Comparison of ENCODE assay signal across 23 mouse cellular contexts in the genomic region with DNA sequence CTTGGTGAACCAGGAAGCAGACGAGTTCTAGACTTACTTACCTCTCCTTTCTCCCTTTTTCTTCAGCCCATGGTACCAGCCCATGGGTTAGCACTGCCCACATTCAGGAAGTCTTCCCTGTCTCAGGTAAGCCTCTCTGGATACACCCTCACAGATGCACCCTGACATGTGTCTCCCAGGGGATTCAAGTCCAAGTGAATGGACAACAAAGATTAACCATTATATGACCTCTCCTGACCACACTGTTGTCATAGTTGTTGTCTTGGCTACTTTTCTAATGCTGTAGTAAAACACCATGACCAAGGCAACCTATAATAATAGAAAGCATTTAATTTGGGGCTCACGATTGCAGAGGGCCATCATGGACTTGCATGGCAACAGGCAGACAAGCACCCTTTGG.
"Had no signal": no experiment of that assay in that cellular context is flagged by ENCODE, and none has a peak within 500 bp of the region (broad histone marks: within the 10 kb centered on the region; RNA-seq: fewer than 3 reads in every experiment).

No protein-coding gene starts in this region.

- H3K9me3 ChIP-seq: heart, embryonic 10.5 days; intestine, embryonic 15.5 days; kidney, embryonic 15.5 days; limb, embryonic 10.5 days; limb, embryonic 12.5 days; liver, embryonic 13.5 days; liver, embryonic 15.5 days had no signal

- H3K27ac ChIP-seq: gastrocnemius, adult 2 months; heart, embryonic 10.5 days; intestine, embryonic 15.5 days; kidney, embryonic 15.5 days; kidney, postnatal 0 days; layer of hippocampus, adult 2 months; left cerebral cortex, adult 2 months; limb, embryonic 10.5 days; limb, embryonic 12.5 days; liver, embryonic 13.5 days; liver, embryonic 15.5 days had no signal

- DNase-seq: gastrocnemius, adult 2 months; gastrocnemius, postnatal 10 days; gastrocnemius, postnatal 25 days; heart, adult 18-20 months; heart, postnatal 10 days; heart, postnatal 4 days; kidney, adult 18-20 months; liver; liver, embryonic 13.5 days; liver, postnatal 0 days had no signal

- H3K36me3 ChIP-seq: heart, embryonic 10.5 days; heart, embryonic 12.5 days; intestine, embryonic 15.5 days; kidney, embryonic 15.5 days; limb, embryonic 10.5 days; limb, embryonic 12.5 days; liver, embryonic 13.5 days; liver, embryonic 15.5 days had no signal

- H3K9ac ChIP-seq: heart, embryonic 12.5 days; intestine, embryonic 15.5 days; kidney, embryonic 15.5 days; limb, embryonic 12.5 days; liver, embryonic 13.5 days; liver, embryonic 15.5 days; liver, postnatal 0 days had no signal

- H3K4me1 ChIP-seq: heart, embryonic 10.5 days; heart, embryonic 12.5 days; limb, embryonic 10.5 days; limb, embryonic 12.5 days; liver, embryonic 13.5 days; liver, embryonic 15.5 days had no signal

- ATAC-seq: inflammation-experienced regulatory T-cells, adult 6 months; intestine, embryonic 15.5 days; intestine, postnatal 0 days; liver, postnatal 0 days had no signal

- H3K4me2 ChIP-seq: heart, embryonic 12.5 days; intestine, embryonic 15.5 days; kidney, embryonic 15.5 days; limb, embryonic 12.5 days; liver, embryonic 11.5 days; liver, embryonic 13.5 days; liver, embryonic 15.5 days had no signal

- H3K27me3 ChIP-seq: intestine, embryonic 15.5 days; kidney, embryonic 15.5 days; limb, embryonic 12.5 days; liver, embryonic 13.5 days; liver, embryonic 15.5 days had no signal

- H3K4me3 ChIP-seq: gastrocnemius, adult 2 months; heart, embryonic 10.5 days; heart, embryonic 12.5 days; intestine, embryonic 15.5 days; kidney, embryonic 15.5 days; layer of hippocampus, adult 2 months; left cerebral cortex, adult 2 months; limb, embryonic 10.5 days; limb, embryonic 12.5 days; liver, embryonic 13.5 days; liver, embryonic 15.5 days had no signal
